Mouse (Mus musculus): ENCODE data around the gene Slc28a2. TPM values are rescaled to one million over a fixed set of nuclear protein-coding genes. Genes with fewer than 3 reads are reported as not detected.

Gene Slc28a2
- polyA plus RNA-seq (2015; fragmentation: Nextera tagmentation; extraction: Ambion mirVana): 0.95 and 1.5 TPM in 2 replicates

GRCm38 (mm10) chr2:122426200-122426599, at the start of gene Slc28a2:
Gene Slc28a2 (plus strand): TSS chr2:122426477.

DNA sequence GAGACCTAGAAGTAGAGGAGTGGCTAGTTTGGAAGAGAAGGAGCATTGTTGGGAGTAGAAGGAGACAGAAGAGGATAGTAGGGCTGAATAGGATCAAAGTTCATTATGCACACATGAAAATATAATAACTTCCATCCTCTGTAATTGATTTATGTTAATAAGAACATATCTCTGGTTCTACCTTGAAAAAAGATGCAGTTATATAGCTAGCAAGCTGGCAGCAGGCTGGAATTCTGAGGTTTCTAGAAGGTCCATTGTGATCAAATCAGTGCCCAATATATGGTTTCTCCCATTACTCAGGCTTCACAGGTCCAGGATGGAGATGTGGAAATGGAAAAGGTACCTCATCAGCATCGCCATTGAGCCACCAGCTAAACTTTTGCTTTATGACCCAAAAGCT, 58.4 kb downstream of the Slc28a2 start, which contains the start of gene Gm14085:
Gm14085 (plus strand) TSS at position 301 of the 400 bp plus-strand sequence.

Other genes starting within 250 kb of the Slc28a2 start
- gene Patl2, start 240.3 kb upstream of the Slc28a2 start, polyA plus RNA-seq (2015; fragmentation: Nextera tagmentation; extraction: Ambion mirVana): not detected in 2 replicates
- not detected in 2 replicates for gene Terb2, start 240.2 kb upstream of the Slc28a2 start, polyA plus RNA-seq (2015; fragmentation: Nextera tagmentation; extraction: Ambion mirVana)
- 18.4 and 18.6 TPM in 2 replicates for gene Sord, start 191.7 kb upstream of the Slc28a2 start, polyA plus RNA-seq (2015; fragmentation: Nextera tagmentation; extraction: Ambion mirVana)
- 0.02 and 0.06 TPM in 2 replicates for gene Duox2, start 128.0 kb upstream of the Slc28a2 start, polyA plus RNA-seq (2015; fragmentation: Nextera tagmentation; extraction: Ambion mirVana)
- gene Duoxa2, start 127.6 kb upstream of the Slc28a2 start, polyA plus RNA-seq (2015; fragmentation: Nextera tagmentation; extraction: Ambion mirVana): not detected in 2 replicates
- 5.4 and 7.0 TPM in 2 replicates for gene Duoxa1, start 112.7 kb upstream of the Slc28a2 start, polyA plus RNA-seq (2015; fragmentation: Nextera tagmentation; extraction: Ambion mirVana)
- gene Duox1, start 110.8 kb upstream of the Slc28a2 start, polyA plus RNA-seq (2015; fragmentation: Nextera tagmentation; extraction: Ambion mirVana): 1.1 TPM in 2 replicates
- 0.57 and 1.3 TPM in 2 replicates for gene Shf, start 57.3 kb upstream of the Slc28a2 start, polyA plus RNA-seq (2015; fragmentation: Nextera tagmentation; extraction: Ambion mirVana)
- not detected in 2 replicates for gene Gm14085, start 58.5 kb downstream of the Slc28a2 start, polyA plus RNA-seq (2015; fragmentation: Nextera tagmentation; extraction: Ambion mirVana)
- gene Gatm, start 184.8 kb downstream of the Slc28a2 start, polyA plus RNA-seq (2015; fragmentation: Nextera tagmentation; extraction: Ambion mirVana): 7.5 and 17.5 TPM in 2 replicates
- 2.4 and 22.0 TPM in 2 replicates for gene AA467197, start 210.5 kb downstream of the Slc28a2 start, polyA plus RNA-seq (2015; fragmentation: Nextera tagmentation; extraction: Ambion mirVana)